Comparison of ENCODE assay signal across 10 mouse cellular contexts in genomic region chr15:98173821-98174220, GRCm38 (mm10). TPM values are rescaled to one million over a fixed set of nuclear protein-coding genes. Genes with fewer than 3 reads are reported as not detected.
DNase-seq lines count a peak whose midpoint lies in the region.
"Had no signal": no experiment of that assay in that cellular context is flagged by ENCODE, and none has a peak within 500 bp of the region (broad histone marks: within the 10 kb centered on the region; RNA-seq: fewer than 3 reads in every experiment).

No protein-coding gene starts in this region.

- H3K9me3 ChIP-seq in heart, embryonic 10.5 days: no peaks in the 10 kb centered on the region
- H3K9me3 ChIP-seq: limb, embryonic 12.5 days had no signal

- H3K27ac ChIP-seq in heart, embryonic 10.5 days: no peak overlapping the region
- H3K27ac ChIP-seq: limb, embryonic 12.5 days had no signal

- 44% methylated on average over 8 of the region's 8 CpGs for WGBS in heart, embryonic 10.5 days

- no peak overlapping the region for H3K4me3 ChIP-seq in heart, embryonic 10.5 days
- H3K4me3 ChIP-seq: limb, embryonic 12.5 days had no signal

- peaks cover 48% of the 10 kb centered on the region for H3K27me3 ChIP-seq in heart, embryonic 10.5 days (ENCODE audit: insufficient read depth, poor library complexity, severe bottlenecking)

- DNase-seq in heart, adult 18-20 months: peak; percentile 18 to 60
- no peak for DNase-seq in heart, embryonic 10.5 days (ENCODE audit: low spot score)
- DNase-seq in A20 (ENCODE audit: low read depth, low spot score) (peak; percentile 62), ZHBTc4 (ENCODE audit: low read depth, low spot score) (peak; percentile 68)
- peak; percentile 56 to 73 for DNase-seq in frontal cortex, postnatal 10 days (ENCODE audit: low spot score in 2 of 2)
- peak; percentile 82 for DNase-seq in left cerebral cortex, adult 11 months (ENCODE audit: low spot score)
- DNase-seq in right cerebral cortex, postnatal 14 days: peak; percentile 84
- DNase-seq in spleen, postnatal 14 days (ENCODE audit: low spot score in 2 of 2): no peak

- no peaks in the 10 kb centered on the region for H3K36me3 ChIP-seq in heart, embryonic 10.5 days
- H3K36me3 ChIP-seq: limb, embryonic 12.5 days had no signal

- H3K4me1 ChIP-seq in heart, embryonic 10.5 days: no peaks in the 10 kb centered on the region; the same call in 1 of the 2 replicates
- H3K4me1 ChIP-seq: limb, embryonic 12.5 days had no signal

RNA-seq across cellular contexts. Expression of gene Ccdc184, which starts 6.9 kb away (rescaled TPM):
- under 1 TPM; 0.39 to 0.50 TPM for total RNA-seq in heart, adult 18-20 months (2021)
- 0.58 and 0.85 TPM in 2 replicates for polyA plus RNA-seq in heart, embryonic 10.5 days (2016; fragmentation: Nextera tagmentation; extraction: Ambion mirVana)

RNA-seq across cellular contexts. Expression of gene Asb8, which starts 8.4 kb away (rescaled TPM):
- total RNA-seq in heart, adult 18-20 months (2021): 100 to 1,000 TPM; 107 to 122 TPM
- polyA plus RNA-seq in heart, embryonic 10.5 days (2016; fragmentation: Nextera tagmentation; extraction: Ambion mirVana): 54.9 and 77.1 TPM in 2 replicates

RNA-seq across cellular contexts. Expression of gene Olfr288, which starts 21.5 kb away (rescaled TPM):
- total RNA-seq in heart, adult 18-20 months (2021): not detected
- polyA plus RNA-seq in heart, embryonic 10.5 days (2016; fragmentation: Nextera tagmentation; extraction: Ambion mirVana): not detected in 2 replicates
- polyA plus RNA-seq: limb, embryonic 12.5 days; spleen, adult 2 months had no signal

RNA-seq across cellular contexts. Expression of gene Gm44579, which starts 47.0 kb away (rescaled TPM):
- total RNA-seq in heart, adult 18-20 months (2021): not detected
- polyA plus RNA-seq in heart, embryonic 10.5 days (2016; fragmentation: Nextera tagmentation; extraction: Ambion mirVana): not detected in 2 replicates
- polyA plus RNA-seq: limb, embryonic 12.5 days; spleen, adult 2 months had no signal

RNA-seq across cellular contexts. Expression of gene Olfr287, which starts 47.0 kb away (rescaled TPM):
- total RNA-seq in heart, adult 18-20 months (2021): not detected
- 0.18 TPM in 1 of 2 replicates, not detected in the other for polyA plus RNA-seq in heart, embryonic 10.5 days (2016; fragmentation: Nextera tagmentation; extraction: Ambion mirVana)
- polyA plus RNA-seq: limb, embryonic 12.5 days; spleen, adult 2 months had no signal

Comparison
In these comparisons a context has a peak if more than half of its experiments do, and no peak if none do; other contexts are left out.
1. DNase-seq: peak in heart, adult 18-20 months (2 of 2), A20 (single experiment), ZHBTc4 (single experiment), frontal cortex, postnatal 10 days (2 of 2), left cerebral cortex, adult 11 months (single experiment) and right cerebral cortex, postnatal 14 days (single experiment); none in heart, embryonic 10.5 days (single experiment) and spleen, postnatal 14 days (0 of 2).